In genomic region chr8:107116023-107116422, GRCm38 (mm10) we compare ENCODE assay signal across 8 mouse cellular contexts. TPM values are rescaled to one million over a fixed set of nuclear protein-coding genes. Genes with fewer than 3 reads are reported as not detected.
DNase-seq lines count a peak whose midpoint lies in the region; ATAC-seq and TF ChIP-seq lines count a peak whose summit lies in the region.

No protein-coding gene starts in this region.

- no peaks in the 10 kb centered on the region for H3K27me3 ChIP-seq in heart, adult 2 months (ENCODE audit: control insufficient read depth, insufficient read depth, low read length)
- no peaks in the 10 kb centered on the region for H3K27me3 ChIP-seq in heart, embryonic 10.5 days (ENCODE audit: insufficient read depth, poor library complexity, severe bottlenecking)
- no peaks in the 10 kb centered on the region for H3K27me3 ChIP-seq in forebrain, embryonic 16.5 days (replicated peaks; ENCODE audit: control insufficient read depth, insufficient read depth, low read length)

- no peaks in the 10 kb centered on the region for H3K79me2 ChIP-seq in heart, adult 2 months (replicated peaks; ENCODE audit: control insufficient read depth, insufficient read depth, low read length)

- 7% methylated on average over 11 of the region's 11 CpGs for WGBS in heart, adult 2 months
- 20% methylated on average over 11 of the region's 11 CpGs for WGBS in heart, embryonic 10.5 days
- WGBS in forebrain, embryonic 16.5 days, result 11% methylated on average over 11 of the region's 11 CpGs

- TF ChIP-seq POLR2A in heart, adult 2 months (IDR thresholded peaks at IDR 0.05; ENCODE audit: insufficient read depth, low read depth, low read length), result no peak

- no peak overlapping the region for H3K4me2 ChIP-seq in forebrain, embryonic 16.5 days (ENCODE audit: low read length)

- intact Hi-C loops in heart, adult 2 months (cut with DNase I), result loop anchor here (1.0 to 10.0 kb wide), 4 partner anchors 35 to 208 kb away; partner anchors contain the start of genes Cyb5b and Nfat5

- H3K9ac ChIP-seq in heart, adult 2 months (ENCODE audit: low read depth, low read length), result peak overlapping the region; percentile 51; the same call in 1 of the 2 replicates
- H3K9ac ChIP-seq in forebrain, embryonic 16.5 days (replicated peaks; ENCODE audit: low read depth, low read length), result no peak overlapping the region

- peaks cover 3% of the 10 kb centered on the region for H3K4me1 ChIP-seq in heart, adult 2 months (ENCODE audit: control insufficient read depth, insufficient read depth, low read length)
- peaks cover 24% of the 10 kb centered on the region for H3K4me1 ChIP-seq in heart, embryonic 10.5 days
- H3K4me1 ChIP-seq in forebrain, embryonic 16.5 days (replicated peaks; ENCODE audit: control insufficient read depth, insufficient read depth, low read length), result peaks cover under 1% of the 10 kb centered on the region; the same call in 1 of the 2 replicates

- TF ChIP-seq EP300 in heart, adult 2 months (IDR thresholded peaks at IDR 0.05; ENCODE audit: insufficient read depth, low read depth, low read length), result peak; percentile 82

- H3K4me3 ChIP-seq in heart, adult 2 months, result no peak overlapping the region
- H3K4me3 ChIP-seq in heart, embryonic 10.5 days, result no peak overlapping the region
- no peak overlapping the region for H3K4me3 ChIP-seq in forebrain, embryonic 16.5 days (replicated peaks; ENCODE audit: low read length)

- H3K9me3 ChIP-seq in heart, embryonic 10.5 days, result no peaks in the 10 kb centered on the region
- no peaks in the 10 kb centered on the region for H3K9me3 ChIP-seq in forebrain, embryonic 16.5 days (ENCODE audit: control insufficient read depth, low read length)

- ATAC-seq in forebrain, embryonic 16.5 days, result peak; percentile 65; the same call in 1 of the 2 replicates
- ATAC-seq in inflammation-experienced regulatory T-cells, adult 6 months, result peak; percentile 75
- ATAC-seq in megakaryocyte-erythroid progenitor cell, adult 5-6 weeks (replicated peaks; ENCODE audit: low FRiP score, low TSS enrichment, poor library complexity, severe bottlenecking), result peak; percentile 75

- no peak overlapping the region; the same call in 1 of the 2 replicates for H3K27ac ChIP-seq in heart, adult 2 months
- no peak overlapping the region for H3K27ac ChIP-seq in heart, embryonic 10.5 days
- H3K27ac ChIP-seq in forebrain, embryonic 16.5 days (ENCODE audit: low read length), result no peak overlapping the region

- DNase-seq in heart, adult 2 months, result peak; percentile 77 to 78
- DNase-seq in heart, embryonic 10.5 days (ENCODE audit: low spot score), result no peak
- peak; percentile 69 for DNase-seq in c-Kit-positive CD71-negative TER-119-negative erythroid progenitor cells, embryonic 14.5 days (ENCODE audit: low read depth)
- peak; percentile 84 to 87 for DNase-seq in left cerebral cortex, adult 18-20 months (ENCODE audit: low spot score in 2 of 2)
- peak; percentile 33 for DNase-seq in spleen, adult 12 weeks (ENCODE audit: low spot score)

- peak; percentile 86 for TF ChIP-seq CTCF in heart, adult 2 months (IDR thresholded peaks at IDR 0.05)

- no peaks in the 10 kb centered on the region for H3K36me3 ChIP-seq in heart, adult 2 months (ENCODE audit: control insufficient read depth, insufficient read depth, low read length)
- no peaks in the 10 kb centered on the region for H3K36me3 ChIP-seq in heart, embryonic 10.5 days
- no peaks in the 10 kb centered on the region for H3K36me3 ChIP-seq in forebrain, embryonic 16.5 days (ENCODE audit: control insufficient read depth, insufficient read depth)

RNA-seq across cellular contexts. Expression of gene Terf2, which starts 19.7 kb away (rescaled TPM):
- 10 to 100 TPM; 11.1 to 11.2 TPM for total RNA-seq in heart, adult 2 months (2021)
- polyA plus RNA-seq in heart, adult 2 months (2012; rRNA removed), result 6.0 and 8.9 TPM in 2 replicates
- polyA plus RNA-seq in heart, embryonic 10.5 days (2016; fragmentation: Nextera tagmentation; extraction: Ambion mirVana), result 9.9 and 13.0 TPM in 2 replicates
- 21.9 and 22.1 TPM in 2 replicates for polyA plus RNA-seq in forebrain, embryonic 16.5 days (2015; fragmentation: Nextera tagmentation; extraction: Ambion mirVana)
- 10 to 100 TPM in 2 of 3 experiments, 1 to 10 TPM in 1; 8.9 to 14.8 (median 11.5) TPM for polyA plus RNA-seq in inflammation-experienced regulatory T-cells, adult 6 months (2017; shearing (Covaris generic))
- total RNA-seq in left cerebral cortex, adult 18-20 months (2021), result 10 to 100 TPM; 37.2 to 39.0 TPM
- 48.8 and 52.7 TPM in 2 replicates for total RNA-seq in megakaryocyte-erythroid progenitor cell, adult 5-6 weeks (2014; fragmentation: Nextera tagmentation)
- 25.6 and 39.7 TPM in 2 replicates for total RNA-seq in megakaryocyte-erythroid progenitor cell, adult 5-6 weeks (2017)

RNA-seq across cellular contexts. Expression of gene Cyb5b, which starts 34.4 kb away (rescaled TPM):
- 10 to 100 TPM; 38.8 to 41.1 TPM for total RNA-seq in heart, adult 2 months (2021)
- 33.2 and 50.8 TPM in 2 replicates for polyA plus RNA-seq in heart, adult 2 months (2012; rRNA removed)
- polyA plus RNA-seq in heart, embryonic 10.5 days (2016; fragmentation: Nextera tagmentation; extraction: Ambion mirVana), result 92.3 and 109 TPM in 2 replicates
- polyA plus RNA-seq in forebrain, embryonic 16.5 days (2015; fragmentation: Nextera tagmentation; extraction: Ambion mirVana), result 114 and 122 TPM in 2 replicates
- polyA plus RNA-seq in inflammation-experienced regulatory T-cells, adult 6 months (2017; shearing (Covaris generic)), result 10 to 100 TPM; 24.8 to 38.8 (median 36.8) TPM
- 10 to 100 TPM; 95.1 to 98.8 TPM for total RNA-seq in left cerebral cortex, adult 18-20 months (2021)
- 34.9 and 35.4 TPM in 2 replicates for total RNA-seq in megakaryocyte-erythroid progenitor cell, adult 5-6 weeks (2014; fragmentation: Nextera tagmentation)
- 39.3 and 46.4 TPM in 2 replicates for total RNA-seq in megakaryocyte-erythroid progenitor cell, adult 5-6 weeks (2017)

RNA-seq across cellular contexts. Expression of gene Tmed6, which starts 50.6 kb away (rescaled TPM):
- total RNA-seq in heart, adult 2 months (2021), result not detected
- polyA plus RNA-seq in heart, adult 2 months (2012; rRNA removed), result not detected in 2 replicates
- polyA plus RNA-seq in heart, embryonic 10.5 days (2016; fragmentation: Nextera tagmentation; extraction: Ambion mirVana), result 1.7 TPM in 1 of 2 replicates, not detected in the other
- polyA plus RNA-seq in forebrain, embryonic 16.5 days (2015; fragmentation: Nextera tagmentation; extraction: Ambion mirVana), result not detected in 2 replicates
- under 1 TPM in 1 of 3 experiments, not detected in 2; 0.52 TPM for polyA plus RNA-seq in inflammation-experienced regulatory T-cells, adult 6 months (2017; shearing (Covaris generic))
- not detected for total RNA-seq in left cerebral cortex, adult 18-20 months (2021)
- total RNA-seq in megakaryocyte-erythroid progenitor cell, adult 5-6 weeks (2014; fragmentation: Nextera tagmentation), result not detected in 2 replicates
- total RNA-seq in megakaryocyte-erythroid progenitor cell, adult 5-6 weeks (2017), result not detected in 2 replicates

RNA-seq across cellular contexts. Expression of gene Nip7, which starts 59.3 kb away (rescaled TPM):
- 10 to 100 TPM; 19.4 to 27.3 TPM for total RNA-seq in heart, adult 2 months (2021)
- polyA plus RNA-seq in heart, adult 2 months (2012; rRNA removed), result 19.7 and 27.9 TPM in 2 replicates
- 77.8 and 100 TPM in 2 replicates for polyA plus RNA-seq in heart, embryonic 10.5 days (2016; fragmentation: Nextera tagmentation; extraction: Ambion mirVana)
- polyA plus RNA-seq in forebrain, embryonic 16.5 days (2015; fragmentation: Nextera tagmentation; extraction: Ambion mirVana), result 76.7 and 80.5 TPM in 2 replicates
- 10 to 100 TPM; 61.0 to 87.4 (median 78.2) TPM for polyA plus RNA-seq in inflammation-experienced regulatory T-cells, adult 6 months (2017; shearing (Covaris generic))
- 10 to 100 TPM; 43.2 to 44.9 TPM for total RNA-seq in left cerebral cortex, adult 18-20 months (2021)
- total RNA-seq in megakaryocyte-erythroid progenitor cell, adult 5-6 weeks (2014; fragmentation: Nextera tagmentation), result 47.4 and 67.6 TPM in 2 replicates
- 34.6 and 51.7 TPM in 2 replicates for total RNA-seq in megakaryocyte-erythroid progenitor cell, adult 5-6 weeks (2017)

RNA-seq across cellular contexts. Expression of gene Cog8, which starts 59.5 kb away (rescaled TPM):
- total RNA-seq in heart, adult 2 months (2021), result 10 to 100 TPM; 17.9 to 18.7 TPM
- polyA plus RNA-seq in heart, adult 2 months (2012; rRNA removed), result 17.2 and 26.5 TPM in 2 replicates
- 34.4 and 40.3 TPM in 2 replicates for polyA plus RNA-seq in heart, embryonic 10.5 days (2016; fragmentation: Nextera tagmentation; extraction: Ambion mirVana)
- 39.1 and 39.3 TPM in 2 replicates for polyA plus RNA-seq in forebrain, embryonic 16.5 days (2015; fragmentation: Nextera tagmentation; extraction: Ambion mirVana)
- 1 to 10 TPM; 6.0 to 9.5 (median 7.4) TPM for polyA plus RNA-seq in inflammation-experienced regulatory T-cells, adult 6 months (2017; shearing (Covaris generic))
- total RNA-seq in left cerebral cortex, adult 18-20 months (2021), result 10 to 100 TPM; 25.6 to 27.8 TPM
- total RNA-seq in megakaryocyte-erythroid progenitor cell, adult 5-6 weeks (2014; fragmentation: Nextera tagmentation), result 19.8 and 30.3 TPM in 2 replicates
- 22.3 and 25.9 TPM in 2 replicates for total RNA-seq in megakaryocyte-erythroid progenitor cell, adult 5-6 weeks (2017)
